ENCODE assay signal across 26 mouse cellular contexts in the genomic region with DNA sequence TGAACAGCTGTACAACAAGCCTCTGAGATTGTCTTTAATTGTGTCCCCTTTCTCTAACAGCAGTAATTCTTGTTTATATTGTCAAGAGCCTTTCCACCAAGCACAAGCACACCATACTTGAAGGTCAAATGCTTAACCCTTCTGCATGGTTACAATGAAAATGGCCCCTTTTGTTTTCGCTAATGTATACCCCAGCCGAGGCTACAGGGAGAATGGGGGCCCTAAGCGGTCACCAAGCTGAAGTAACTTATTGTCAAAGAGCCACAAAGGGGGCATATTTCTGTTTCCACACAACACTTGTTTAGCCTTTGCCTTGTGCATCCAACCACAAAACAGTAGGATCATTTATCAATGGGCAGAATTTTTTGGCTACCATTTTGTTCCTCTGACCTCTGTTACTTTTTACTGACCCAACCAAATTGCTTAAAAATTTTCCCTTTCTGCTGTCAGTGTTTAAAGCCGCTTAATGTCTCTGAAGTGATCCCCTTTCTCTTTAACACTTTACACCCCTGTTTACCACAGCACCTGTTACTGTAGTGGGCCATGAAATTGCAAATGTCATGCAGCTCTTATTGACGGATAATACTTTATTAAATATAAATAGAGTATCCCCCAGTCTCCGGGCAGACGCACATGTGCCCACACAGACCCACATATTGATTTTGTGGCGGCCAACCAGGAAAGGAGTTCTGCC.
DNase-seq lines count a peak whose midpoint lies in the region; ATAC-seq and TF ChIP-seq lines count a peak whose summit lies in the region.
"Had no signal": no experiment of that assay in that cellular context is flagged by ENCODE, and none has a peak within 500 bp of the region (broad histone marks: within the 10 kb centered on the region; RNA-seq: fewer than 3 reads in every experiment).

No protein-coding gene starts in this region.

- H3K27ac ChIP-seq in limb, embryonic 14.5 days (replicated peaks; ENCODE audit: low read depth, low read length) = no peak overlapping the region
- H3K27ac ChIP-seq in limb, embryonic 10.5 days = no peak overlapping the region
- H3K27ac ChIP-seq in neural tube, embryonic 12.5 days = no peak overlapping the region
- no peak overlapping the region for H3K27ac ChIP-seq in neural tube, embryonic 15.5 days (replicated peaks)
- H3K27ac ChIP-seq in embryonic facial prominence, embryonic 11.5 days (replicated peaks; ENCODE audit: low read depth, low read length) = no peak overlapping the region
- no peak overlapping the region for H3K27ac ChIP-seq in kidney, embryonic 16.5 days (ENCODE audit: low read length)
- no peak overlapping the region for H3K27ac ChIP-seq in kidney, embryonic 14.5 days (ENCODE audit: low read depth, low read length)
- H3K27ac ChIP-seq: embryonic facial prominence, embryonic 12.5 days; forebrain, embryonic 13.5 days; heart, embryonic 15.5 days; left cerebral cortex, adult 2 months; liver, embryonic 15.5 days; lung, embryonic 15.5 days had no signal

- H3K9ac ChIP-seq in limb, embryonic 14.5 days (ENCODE audit: low read depth, low read length, severe bottlenecking) = no peak overlapping the region
- no peak overlapping the region for H3K9ac ChIP-seq in neural tube, embryonic 12.5 days
- H3K9ac ChIP-seq in neural tube, embryonic 15.5 days (replicated peaks) = no peak overlapping the region
- H3K9ac ChIP-seq in embryonic facial prominence, embryonic 11.5 days (replicated peaks; ENCODE audit: low read length) = no peak overlapping the region
- H3K9ac ChIP-seq in kidney, embryonic 16.5 days (replicated peaks; ENCODE audit: low read length) = no peak overlapping the region
- no peak overlapping the region for H3K9ac ChIP-seq in kidney, embryonic 14.5 days (ENCODE audit: low read depth, low read length)
- H3K9ac ChIP-seq: embryonic facial prominence, embryonic 12.5 days; forebrain, embryonic 13.5 days; heart, embryonic 15.5 days; liver, embryonic 15.5 days; lung, embryonic 15.5 days had no signal

- H3K27me3 ChIP-seq in limb, embryonic 14.5 days (ENCODE audit: control insufficient read depth, insufficient read depth, low read length) = no peaks in the 10 kb centered on the region
- peaks cover 52% of the 10 kb centered on the region for H3K27me3 ChIP-seq in limb, embryonic 10.5 days (ENCODE audit: low read depth, poor library complexity, severe bottlenecking)
- peaks cover 25% of the 10 kb centered on the region for H3K27me3 ChIP-seq in neural tube, embryonic 12.5 days (replicated peaks)
- H3K27me3 ChIP-seq in neural tube, embryonic 15.5 days (replicated peaks) = peaks cover 12% of the 10 kb centered on the region
- H3K27me3 ChIP-seq in embryonic facial prominence, embryonic 11.5 days (ENCODE audit: control insufficient read depth, insufficient read depth, low read length) = no peaks in the 10 kb centered on the region; the same call in 1 of the 2 replicates
- no peaks in the 10 kb centered on the region for H3K27me3 ChIP-seq in kidney, embryonic 16.5 days (ENCODE audit: insufficient read depth, low read length)
- no peaks in the 10 kb centered on the region; the same call in 1 of the 2 replicates for H3K27me3 ChIP-seq in kidney, embryonic 14.5 days (ENCODE audit: control insufficient read depth, insufficient read depth, low read length)
- H3K27me3 ChIP-seq: CH12.LX; embryonic facial prominence, embryonic 12.5 days; heart, embryonic 15.5 days; liver, embryonic 15.5 days; lung, embryonic 15.5 days had no signal

- H3K4me2 ChIP-seq in limb, embryonic 14.5 days (replicated peaks; ENCODE audit: low read depth, low read length, severe bottlenecking) = no peak overlapping the region
- no peak overlapping the region for H3K4me2 ChIP-seq in neural tube, embryonic 12.5 days (replicated peaks)
- no peak overlapping the region for H3K4me2 ChIP-seq in neural tube, embryonic 15.5 days
- no peak overlapping the region for H3K4me2 ChIP-seq in embryonic facial prominence, embryonic 11.5 days (ENCODE audit: low read depth, low read length)
- no peak overlapping the region for H3K4me2 ChIP-seq in kidney, embryonic 16.5 days (replicated peaks; ENCODE audit: low read depth, low read length)
- no peak overlapping the region for H3K4me2 ChIP-seq in kidney, embryonic 14.5 days (replicated peaks; ENCODE audit: low read depth, low read length)
- H3K4me2 ChIP-seq: embryonic facial prominence, embryonic 12.5 days; forebrain, embryonic 13.5 days; heart, embryonic 15.5 days; liver, embryonic 15.5 days; lung, embryonic 15.5 days had no signal

- no peak for TF ChIP-seq POLR2A in limb, embryonic 14.5 days (IDR thresholded peaks at IDR 0.05; ENCODE audit: borderline replicate concordance, extremely low read depth, insufficient read depth, insufficient read length)

- H3K4me3 ChIP-seq in limb, embryonic 14.5 days (replicated peaks; ENCODE audit: low read length) = no peak overlapping the region
- H3K4me3 ChIP-seq in limb, embryonic 10.5 days = no peak overlapping the region
- H3K4me3 ChIP-seq in neural tube, embryonic 12.5 days = no peak overlapping the region
- H3K4me3 ChIP-seq in neural tube, embryonic 15.5 days (replicated peaks) = no peak overlapping the region
- H3K4me3 ChIP-seq in embryonic facial prominence, embryonic 11.5 days (ENCODE audit: low read depth, low read length) = no peak overlapping the region
- no peak overlapping the region for H3K4me3 ChIP-seq in kidney, embryonic 16.5 days (ENCODE audit: low read length)
- H3K4me3 ChIP-seq in kidney, embryonic 14.5 days (ENCODE audit: low read length) = no peak overlapping the region
- H3K4me3 ChIP-seq: embryonic facial prominence, embryonic 12.5 days; forebrain, embryonic 13.5 days; heart, embryonic 15.5 days; left cerebral cortex, adult 2 months; liver, embryonic 15.5 days; lung, embryonic 15.5 days had no signal

- peaks cover 3% of the 10 kb centered on the region for H3K4me1 ChIP-seq in limb, embryonic 14.5 days (ENCODE audit: control insufficient read depth, insufficient read depth, low read length)
- H3K4me1 ChIP-seq in limb, embryonic 10.5 days = peaks cover 28% of the 10 kb centered on the region
- H3K4me1 ChIP-seq in neural tube, embryonic 12.5 days = peaks cover 36% of the 10 kb centered on the region
- peaks cover 5% of the 10 kb centered on the region; the same call in 1 of the 2 replicates for H3K4me1 ChIP-seq in neural tube, embryonic 15.5 days
- no peaks in the 10 kb centered on the region for H3K4me1 ChIP-seq in embryonic facial prominence, embryonic 11.5 days (ENCODE audit: control insufficient read depth, insufficient read depth, low read length)
- peaks cover 29% of the 10 kb centered on the region for H3K4me1 ChIP-seq in kidney, embryonic 16.5 days (ENCODE audit: insufficient read depth, low read length)
- peaks cover 19% of the 10 kb centered on the region for H3K4me1 ChIP-seq in kidney, embryonic 14.5 days (ENCODE audit: control insufficient read depth, insufficient read depth, low read length)

- peak; percentile 60; the same call in 1 of the 2 replicates for ATAC-seq in limb, embryonic 14.5 days (ENCODE audit: low FRiP score, low read depth)
- ATAC-seq in neural tube, embryonic 12.5 days (ENCODE audit: low FRiP score, low read depth) = peak; percentile 63
- ATAC-seq in neural tube, embryonic 15.5 days (ENCODE audit: low FRiP score) = no peak
- 0 out of 2 replicates have a peak, but pooled peaks have one; percentile 23 for ATAC-seq in embryonic facial prominence, embryonic 11.5 days (replicated peaks; ENCODE audit: insufficient number of reproducible peaks, low FRiP score, low TSS enrichment, low read depth)
- ATAC-seq in kidney, embryonic 16.5 days (ENCODE audit: low FRiP score, low TSS enrichment) = no peak
- ATAC-seq in kidney, embryonic 14.5 days (ENCODE audit: low FRiP score, low TSS enrichment) = no peak
- ATAC-seq: forebrain, embryonic 13.5 days had no signal

- 65% methylated on average over 8 of the region's 8 CpGs for WGBS in limb, embryonic 14.5 days
- WGBS in limb, embryonic 10.5 days = 78% methylated on average over 8 of the region's 8 CpGs
- 20% methylated on average over 8 of the region's 8 CpGs for WGBS in neural tube, embryonic 12.5 days
- WGBS in neural tube, embryonic 15.5 days = 24% methylated on average over 8 of the region's 8 CpGs
- 44% methylated on average over 8 of the region's 8 CpGs for whole genome bisulfite sequencing in embryonic facial prominence, embryonic 11.5 days
- WGBS in kidney, embryonic 16.5 days = 68% methylated on average over 8 of the region's 8 CpGs
- WGBS in kidney, embryonic 14.5 days = 75% methylated on average over 8 of the region's 8 CpGs

- no peaks in the 10 kb centered on the region for H3K36me3 ChIP-seq in limb, embryonic 14.5 days (ENCODE audit: control insufficient read depth, insufficient read depth, low read length)
- H3K36me3 ChIP-seq in limb, embryonic 10.5 days = no peaks in the 10 kb centered on the region; the same call in 1 of the 2 replicates
- H3K36me3 ChIP-seq in neural tube, embryonic 12.5 days = no peaks in the 10 kb centered on the region
- no peaks in the 10 kb centered on the region for H3K36me3 ChIP-seq in neural tube, embryonic 15.5 days
- H3K36me3 ChIP-seq in embryonic facial prominence, embryonic 11.5 days (replicated peaks; ENCODE audit: control insufficient read depth, insufficient read depth, low read depth, low read length) = no peaks in the 10 kb centered on the region
- H3K36me3 ChIP-seq in kidney, embryonic 16.5 days (ENCODE audit: insufficient read depth, low read length) = no peaks in the 10 kb centered on the region
- H3K36me3 ChIP-seq in kidney, embryonic 14.5 days (ENCODE audit: control insufficient read depth, insufficient read depth, low read length) = no peaks in the 10 kb centered on the region
- H3K36me3 ChIP-seq: embryonic facial prominence, embryonic 12.5 days; heart, embryonic 15.5 days; liver, embryonic 15.5 days; lung, embryonic 15.5 days had no signal

- no peak for DNase-seq in limb, embryonic 14.5 days (ENCODE audit: low spot score)
- no peak for DNase-seq in limb, embryonic 10.5 days (ENCODE audit: low spot score)
- no peak for DNase-seq in embryonic facial prominence, embryonic 11.5 days (ENCODE audit: low spot score)
- DNase-seq in retina, postnatal 1 day = peak; percentile 66
- DNase-seq: adrenal gland, postnatal 10 days; B cell, adult 2 months; cerebellum, adult 18-20 months; cerebellum, postnatal 25 days; heart, postnatal 36 days; kidney, adult 11 months; layer of hippocampus, adult 9-11 months; liver; lung, postnatal 36 days; right cerebral cortex, adult 18-20 months; right cerebral cortex, postnatal 4 days had no signal

- no peaks in the 10 kb centered on the region for H3K9me3 ChIP-seq in limb, embryonic 14.5 days (ENCODE audit: control insufficient read depth, low read length)
- no peaks in the 10 kb centered on the region for H3K9me3 ChIP-seq in limb, embryonic 10.5 days (replicated peaks)
- H3K9me3 ChIP-seq in neural tube, embryonic 12.5 days = no peaks in the 10 kb centered on the region
- H3K9me3 ChIP-seq in neural tube, embryonic 15.5 days (replicated peaks) = no peaks in the 10 kb centered on the region
- no peaks in the 10 kb centered on the region for H3K9me3 ChIP-seq in embryonic facial prominence, embryonic 11.5 days (replicated peaks; ENCODE audit: control insufficient read depth, low read length)
- no peaks in the 10 kb centered on the region for H3K9me3 ChIP-seq in kidney, embryonic 16.5 days (ENCODE audit: low read length)
- no peaks in the 10 kb centered on the region for H3K9me3 ChIP-seq in kidney, embryonic 14.5 days (ENCODE audit: control insufficient read depth, low read length)
- H3K9me3 ChIP-seq: embryonic facial prominence, embryonic 12.5 days; forebrain, embryonic 13.5 days; heart, embryonic 15.5 days; liver, embryonic 15.5 days; lung, embryonic 15.5 days had no signal

Comparison
In these comparisons a context has a peak if more than half of its experiments do, and no peak if none do; other contexts are left out.
1. ATAC-seq: peak in limb, embryonic 14.5 days (single experiment), neural tube, embryonic 12.5 days (single experiment) and embryonic facial prominence, embryonic 11.5 days (single experiment); none in neural tube, embryonic 15.5 days (single experiment), kidney, embryonic 16.5 days (single experiment) and kidney, embryonic 14.5 days (single experiment).